Mouse (Mus musculus) heart, embryonic 13.5 days (tissue): Measurements from ENCODE around the gene Myod1. TPM values are rescaled to one million over a fixed set of nuclear protein-coding genes. Genes with fewer than 3 reads are reported as not detected.

Source experiments
- ATAC-seq: fragments of 200-750 bp; cut with Nextera tagmentation; 2 replicates; pipeline ENCODE4 v1.8.0; 2017; ENCODE audit warnings: moderate TSS enrichment; ENCODE audit not compliant: insufficient number of reproducible peaks, low FRiP score, low TSS enrichment; ENCODE audit errors: extremely low read depth
- H3K27ac ChIP-seq: fragments of 300-500 bp; sonication (generic); replicated peaks from 2 replicates; pipeline ENCODE4 v1.5.1; 2015; ENCODE audit warnings: moderate library complexity, mild to moderate bottlenecking, inconsistent platforms
- H3K27me3 ChIP-seq: fragments of 300-500 bp; sonication (generic); replicated peaks from 2 replicates; pipeline ENCODE4 v1.6.1; 2015; ENCODE audit warnings: mild to moderate bottlenecking, inconsistent platforms
- H3K36me3 ChIP-seq: fragments of 300-500 bp; sonication (generic); 2 replicates; pipeline ENCODE4 v1.6.1; 2015; ENCODE audit warnings: mild to moderate bottlenecking, inconsistent platforms
- H3K4me1 ChIP-seq: fragments of 300-500 bp; sonication (generic); 2 replicates; pipeline ENCODE4 v1.6.1; 2015; ENCODE audit warnings: inconsistent platforms
- H3K4me2 ChIP-seq: fragments of 300-500 bp; sonication (generic); 2 replicates; pipeline ENCODE4 v1.6.1; 2015; ENCODE audit warnings: inconsistent platforms, mild to moderate bottlenecking, moderate library complexity
- H3K4me3 ChIP-seq: fragments of 300-500 bp; sonication (generic); 2 replicates; pipeline ENCODE4 v1.5.1; 2015; ENCODE audit warnings: moderate library complexity, mild to moderate bottlenecking, inconsistent platforms
- H3K9ac ChIP-seq: fragments of 300-500 bp; sonication (generic); 2 replicates; pipeline ENCODE4 v1.6.1; 2015; ENCODE audit warnings: inconsistent platforms, mild to moderate bottlenecking, moderate library complexity
- H3K9me3 ChIP-seq: fragments of 300-500 bp; sonication (generic); 2 replicates; pipeline ENCODE4 v1.6.1; 2016; ENCODE audit warnings: inconsistent platforms
- WGBS: fragments of 180-500 bp; shearing (Covaris S2); methylation state at CpG from one replicate; pipeline ENCODE4 v1.1.7; 2015; ENCODE audit warnings: mixed read lengths; 5-methylcytosine and 5-hydroxymethylcytosine counted together
- polyA plus RNA-seq: library from polyadenylated mRNA; unstranded; fragments of >200 nt; fragmentation: Nextera tagmentation; extraction: Ambion mirVana; gene quantifications from 2 replicates; pipeline ENCODE4 v1.2.1, GENCODE M21; 2015

Myod1 gene
- polyA plus RNA-seq, 1 experiment from 2014 or later = 0.43 TPM

GRCm38 (mm10) chr7:46361776-46362175 lies 14.5 kb upstream of the Myod1 start:
- 0 out of 2 replicates have a peak, but pooled peaks cover 3% of the 10 kb centered on the region for H3K4me1 ChIP-seq
- no peaks in the 10 kb centered on the region for H3K36me3 ChIP-seq
- no peak for ATAC-seq
- H3K4me2 ChIP-seq = no peak overlapping the region
- peaks cover 61% of the 10 kb centered on the region for H3K27me3 ChIP-seq
- H3K9ac ChIP-seq = no peak overlapping the region
- no peak overlapping the region for H3K4me3 ChIP-seq
- H3K27ac ChIP-seq = no peak overlapping the region
- no peaks in the 10 kb centered on the region for H3K9me3 ChIP-seq

GRCm38 (mm10) chr7:46364154-46364553 lies 12.1 kb upstream of the Myod1 start:
- ATAC-seq = no peak
- Histone ChIP-seq H3K9me3 (no peaks in the 10 kb centered on the region), H3K36me3 (no peaks in the 10 kb centered on the region), H3K9ac (no peak overlapping the region), H3K4me1 (0 out of 2 replicates have a peak, but pooled peaks cover 3% of the 10 kb centered on the region), H3K27ac (no peak overlapping the region), H3K4me2 (no peak overlapping the region), H3K27me3 (peaks cover 65% of the 10 kb centered on the region), H3K4me3 (no peak overlapping the region)
- 20% methylated on average over 5 of the region's 5 CpGs for WGBS

- Histone ChIP-seq H3K9me3 (no peaks in the 10 kb centered on the region), H3K4me1 (0 out of 2 replicates have a peak, but pooled peaks cover 3% of the 10 kb centered on the region), H3K27ac (no peak overlapping the region), H3K36me3 (no peaks in the 10 kb centered on the region), H3K4me2 (no peak overlapping the region), H3K27me3 (peaks cover 73% of the 10 kb centered on the region), H3K4me3 (no peak overlapping the region), H3K9ac (no peak overlapping the region)
- no peak for ATAC-seq
- 76% methylated on average over 1 of the region's 1 CpGs for WGBS
These were observed 10.5 kb upstream of the Myod1 start for GRCm38 (mm10) chr7:46365810-46366209.

DNA sequence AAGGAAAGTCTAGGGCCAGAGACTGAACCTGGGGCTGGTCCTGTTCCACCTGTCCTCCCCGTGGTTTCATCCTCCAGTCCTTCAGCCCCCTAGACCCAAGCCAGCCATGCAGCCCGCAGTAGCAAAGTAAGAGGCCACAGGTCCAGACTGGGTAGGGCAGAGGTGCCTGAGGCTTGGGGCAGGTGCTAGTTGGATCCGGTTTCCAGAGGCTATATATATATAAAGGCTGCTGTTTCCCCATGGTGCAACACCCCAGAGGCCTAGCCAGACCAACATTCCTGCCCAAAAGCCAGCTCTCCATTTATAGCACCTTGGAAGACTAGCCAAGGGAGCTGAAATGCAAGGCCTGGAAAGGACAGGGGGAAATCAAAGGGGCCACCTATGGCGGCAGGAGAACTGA lies 5.2 kb upstream of the Myod1 start:
- H3K27me3 ChIP-seq = peaks cover 90% of the 10 kb centered on the region
- no peak overlapping the region for H3K4me2 ChIP-seq
- no peak overlapping the region for H3K9ac ChIP-seq
- H3K4me1 ChIP-seq = no peaks in the 10 kb centered on the region
- H3K4me3 ChIP-seq = no peak overlapping the region
- H3K9me3 ChIP-seq = no peaks in the 10 kb centered on the region
- no peak overlapping the region for H3K27ac ChIP-seq
- no peaks in the 10 kb centered on the region for H3K36me3 ChIP-seq
- 54% methylated on average over 4 of the region's 4 CpGs for WGBS
- no peak for ATAC-seq

DNA sequence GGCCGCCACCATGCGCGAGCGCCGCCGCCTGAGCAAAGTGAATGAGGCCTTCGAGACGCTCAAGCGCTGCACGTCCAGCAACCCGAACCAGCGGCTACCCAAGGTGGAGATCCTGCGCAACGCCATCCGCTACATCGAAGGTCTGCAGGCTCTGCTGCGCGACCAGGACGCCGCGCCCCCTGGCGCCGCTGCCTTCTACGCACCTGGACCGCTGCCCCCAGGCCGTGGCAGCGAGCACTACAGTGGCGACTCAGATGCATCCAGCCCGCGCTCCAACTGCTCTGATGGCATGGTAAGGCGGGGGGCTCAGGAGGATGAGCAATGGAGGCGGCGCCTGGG lies 703 bp downstream of the Myod1 start:
- no peak overlapping the region for H3K27ac ChIP-seq
- peak overlapping the region; percentile 54 for H3K4me2 ChIP-seq
- 1% methylated on average over 33 of the region's 33 CpGs for WGBS
- ATAC-seq = no peak
- H3K9me3 ChIP-seq = no peaks in the 10 kb centered on the region
- H3K4me1 ChIP-seq = peaks cover 15% of the 10 kb centered on the region
- peak overlapping the region; percentile 34 for H3K4me3 ChIP-seq
- peaks cover 99% of the 10 kb centered on the region for H3K27me3 ChIP-seq
- no peaks in the 10 kb centered on the region for H3K36me3 ChIP-seq
- no peak overlapping the region for H3K9ac ChIP-seq

DNA sequence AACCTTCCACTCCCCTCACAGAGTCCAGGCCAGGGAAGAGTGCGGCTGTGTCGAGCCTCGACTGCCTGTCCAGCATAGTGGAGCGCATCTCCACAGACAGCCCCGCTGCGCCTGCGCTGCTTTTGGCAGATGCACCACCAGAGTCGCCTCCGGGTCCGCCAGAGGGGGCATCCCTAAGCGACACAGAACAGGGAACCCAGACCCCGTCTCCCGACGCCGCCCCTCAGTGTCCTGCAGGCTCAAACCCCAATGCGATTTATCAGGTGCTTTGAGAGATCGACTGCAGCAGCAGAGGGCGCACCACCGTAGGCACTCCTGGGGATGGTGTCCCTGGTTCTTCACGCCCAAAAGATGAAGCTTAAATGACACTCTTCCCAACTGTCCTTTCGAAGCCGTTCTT lies 1.8 kb downstream of the Myod1 start:
- H3K4me1 ChIP-seq = peaks cover 15% of the 10 kb centered on the region
- H3K4me2 ChIP-seq = peak overlapping the region; percentile 20; the same call in 1 of the 2 replicates
- WGBS = 4% methylated on average over 22 of the region's 22 CpGs
- H3K36me3 ChIP-seq = no peaks in the 10 kb centered on the region
- H3K9me3 ChIP-seq = no peaks in the 10 kb centered on the region
- ATAC-seq = no peak
- no peak overlapping the region for H3K27ac ChIP-seq
- H3K4me3 ChIP-seq = 0 out of 2 replicates have a peak overlapping the region, but pooled peaks have one; percentile 11
- peaks cover 98% of the 10 kb centered on the region for H3K27me3 ChIP-seq
- H3K9ac ChIP-seq = no peak overlapping the region

DNA sequence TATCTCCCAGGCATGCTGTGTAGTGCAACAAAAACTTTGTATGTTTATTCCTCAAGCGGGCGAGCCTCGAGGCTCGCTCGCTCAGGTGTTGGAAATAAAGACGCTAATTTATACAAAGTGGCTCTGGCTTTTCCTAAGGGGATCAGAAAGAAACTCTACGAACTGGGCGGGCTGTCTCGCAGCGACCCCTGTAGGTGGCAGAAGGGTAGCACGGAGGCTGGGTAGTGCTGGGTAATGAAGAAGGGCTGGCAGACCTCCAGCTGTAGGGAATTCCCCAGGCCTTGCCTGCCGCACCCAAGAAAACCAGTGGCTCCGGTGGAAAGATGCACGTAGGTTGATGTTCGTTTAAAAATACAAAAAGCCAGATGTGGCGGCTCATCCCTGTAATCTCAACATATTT lies 2.7 kb downstream of the Myod1 start:
- no peak overlapping the region for H3K4me2 ChIP-seq
- no peak overlapping the region for H3K27ac ChIP-seq
- H3K9me3 ChIP-seq = no peaks in the 10 kb centered on the region
- ATAC-seq = no peak
- H3K27me3 ChIP-seq = peaks cover 91% of the 10 kb centered on the region
- WGBS = 9% methylated on average over 16 of the region's 16 CpGs
- H3K4me1 ChIP-seq = peaks cover 15% of the 10 kb centered on the region
- no peak overlapping the region for H3K4me3 ChIP-seq
- H3K9ac ChIP-seq = no peak overlapping the region
- H3K36me3 ChIP-seq = no peaks in the 10 kb centered on the region

- H3K4me2 ChIP-seq = no peak overlapping the region
- H3K36me3 ChIP-seq = no peaks in the 10 kb centered on the region
- H3K27me3 ChIP-seq = peaks cover 78% of the 10 kb centered on the region
- peaks cover 15% of the 10 kb centered on the region for H3K4me1 ChIP-seq
- no peak overlapping the region for H3K27ac ChIP-seq
- no peak overlapping the region for H3K9ac ChIP-seq
- H3K9me3 ChIP-seq = no peaks in the 10 kb centered on the region; the same call in 1 of the 2 replicates
- no peak for ATAC-seq
- 57% methylated on average over 9 of the region's 9 CpGs for WGBS
- H3K4me3 ChIP-seq = no peak overlapping the region
These were observed 4.4 kb downstream of the Myod1 start for GRCm38 (mm10) chr7:46380625-46381024.

DNA sequence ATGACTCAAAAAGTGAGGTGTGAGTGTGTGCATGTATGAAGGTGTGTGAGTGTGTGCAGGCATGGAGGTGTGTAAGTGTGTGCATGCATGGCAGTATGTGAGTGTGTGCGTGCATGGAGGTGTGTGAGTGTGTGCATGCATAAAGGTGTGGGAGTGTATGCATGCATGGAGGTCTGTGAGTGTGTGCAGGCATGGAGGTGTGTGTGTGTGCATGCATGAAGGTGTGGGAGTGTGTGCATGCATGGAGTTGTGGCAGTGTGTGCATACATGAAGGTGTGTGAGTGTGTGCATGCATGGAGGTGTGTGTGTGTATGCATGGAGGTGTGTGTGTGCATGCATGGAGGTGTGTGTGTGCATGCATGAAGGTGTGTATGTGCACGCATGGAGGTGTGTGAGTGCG lies 11.2 kb downstream of the Myod1 start:
- no peak overlapping the region for H3K9ac ChIP-seq
- WGBS = 71% methylated on average over 3 of the region's 3 CpGs
- no peak for ATAC-seq
- H3K9me3 ChIP-seq = no peaks in the 10 kb centered on the region; the same call in 1 of the 2 replicates
- H3K4me1 ChIP-seq = no peaks in the 10 kb centered on the region
- no peak overlapping the region for H3K4me2 ChIP-seq
- no peak overlapping the region for H3K4me3 ChIP-seq
- H3K27me3 ChIP-seq = peaks cover 35% of the 10 kb centered on the region
- no peak overlapping the region for H3K27ac ChIP-seq
- H3K36me3 ChIP-seq = no peaks in the 10 kb centered on the region

DNA sequence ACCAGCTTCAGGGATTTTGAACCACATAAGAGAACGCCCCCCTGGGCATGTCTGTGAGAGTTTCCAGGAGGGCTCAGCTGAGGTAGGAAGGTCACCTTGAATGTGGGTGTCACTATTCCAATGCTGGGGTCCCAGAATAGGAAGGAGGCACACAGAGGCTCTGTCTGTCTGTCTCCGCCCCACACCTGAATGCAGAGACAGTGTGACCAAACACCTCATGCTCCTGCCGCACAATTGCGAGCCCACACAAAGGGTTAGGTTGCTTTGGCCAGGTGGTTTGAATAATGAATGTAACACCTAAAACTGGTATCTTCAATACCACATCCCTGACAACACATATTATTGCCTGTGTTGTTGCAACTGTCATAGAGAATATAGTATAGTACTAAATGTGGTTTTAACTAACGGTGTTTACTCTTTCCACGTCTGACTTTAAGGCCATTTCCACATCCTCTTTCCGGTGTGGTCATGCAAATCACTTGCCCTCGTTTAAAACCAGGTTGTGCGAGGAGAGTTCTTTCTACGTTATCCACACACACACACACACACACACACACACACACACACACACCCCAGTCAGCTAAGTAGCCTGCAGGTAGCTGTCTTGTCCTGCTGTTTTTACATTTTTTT lies 13.3 kb downstream of the Myod1 start:
- H3K27me3 ChIP-seq = peaks cover 39% of the 10 kb centered on the region
- no peak overlapping the region for H3K9ac ChIP-seq
- no peaks in the 10 kb centered on the region for H3K36me3 ChIP-seq
- no peak for ATAC-seq
- H3K4me1 ChIP-seq = no peaks in the 10 kb centered on the region
- 68% methylated on average over 10 of the region's 10 CpGs for WGBS
- no peaks in the 10 kb centered on the region for H3K9me3 ChIP-seq
- H3K27ac ChIP-seq = no peak overlapping the region
- H3K4me2 ChIP-seq = no peak overlapping the region
- no peak overlapping the region for H3K4me3 ChIP-seq

DNA sequence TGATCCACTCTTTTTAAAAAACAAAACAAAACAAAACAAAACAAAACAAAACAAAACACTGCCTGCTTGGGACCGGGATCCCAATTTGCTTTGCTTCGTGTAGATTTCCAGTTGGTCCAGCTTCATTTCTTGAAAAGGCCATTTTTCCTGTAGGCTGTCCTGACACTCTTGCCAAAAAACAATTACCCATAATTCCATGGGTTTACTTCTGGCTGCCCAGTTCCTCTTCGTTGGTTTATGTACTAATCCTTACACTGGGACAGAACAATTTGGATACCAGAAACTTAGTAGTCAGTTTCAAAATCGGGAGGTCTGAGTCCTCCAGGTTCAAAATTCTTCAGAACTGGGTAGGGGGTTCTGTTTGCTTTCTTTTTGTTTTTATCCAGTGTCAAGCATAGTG lies 14.0 kb downstream of the Myod1 start:
- Histone ChIP-seq H3K27ac (no peak overlapping the region), H3K9ac (no peak overlapping the region), H3K9me3 (no peaks in the 10 kb centered on the region), H3K4me1 (no peaks in the 10 kb centered on the region), H3K4me3 (no peak overlapping the region), H3K36me3 (no peaks in the 10 kb centered on the region), H3K4me2 (no peak overlapping the region), H3K27me3 (peaks cover 45% of the 10 kb centered on the region)
- no peak for ATAC-seq
- 55% methylated on average over 4 of the region's 4 CpGs for WGBS

DNA sequence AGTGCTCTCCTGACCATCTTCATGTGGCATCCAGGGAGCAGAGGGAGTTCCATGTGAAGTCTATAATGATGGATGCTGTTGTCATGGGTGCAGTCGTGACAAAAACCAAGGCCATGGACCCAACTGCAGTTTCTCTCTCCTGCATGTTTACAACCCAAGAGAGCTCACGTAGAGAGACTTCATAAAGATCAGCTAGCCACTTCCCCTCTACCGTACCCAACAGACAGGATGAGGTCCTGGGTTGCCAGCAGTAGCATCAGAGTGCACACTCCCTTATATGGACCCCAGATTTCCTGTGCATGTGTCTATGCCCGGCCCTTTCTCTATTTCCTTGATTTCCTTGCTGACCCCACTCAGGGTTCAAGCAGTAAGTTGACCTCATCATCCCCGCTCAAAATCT lies 15.4 kb downstream of the Myod1 start:
- Histone ChIP-seq H3K9ac (no peak overlapping the region), H3K27me3 (peaks cover 60% of the 10 kb centered on the region), H3K4me1 (peaks cover 7% of the 10 kb centered on the region), H3K4me3 (no peak overlapping the region), H3K4me2 (no peak overlapping the region), H3K27ac (no peak overlapping the region), H3K9me3 (no peaks in the 10 kb centered on the region), H3K36me3 (no peaks in the 10 kb centered on the region)
- 47% methylated on average over 5 of the region's 5 CpGs for WGBS
- ATAC-seq = no peak
